Mouse (Mus musculus) heart, postnatal 0 days (tissue): Measurements from ENCODE around the gene Mecom. TPM values are rescaled to one million over a fixed set of nuclear protein-coding genes. Genes with fewer than 3 reads are reported as not detected.

Experiments used
- ATAC-seq: fragments of 200-750 bp; cut with Nextera tagmentation; 2 replicates; pipeline ENCODE4 v1.8.0; 2017; ENCODE audit warnings: low read depth, moderate number of reproducible peaks, moderate library complexity; ENCODE audit not compliant: insufficient read depth
- DNase-seq: peaks from one replicate; pipeline ENCODE4 v3.0.0-alpha.2; 2016; ENCODE audit warnings: low spot score
- H3K27ac ChIP-seq: fragments of 300-500 bp; sonication (generic); 2 replicates; pipeline ENCODE4 v1.5.1; 2014; ENCODE audit warnings: low read depth, mild to moderate bottlenecking
- H3K27me3 ChIP-seq: fragments of 300-500 bp; sonication (generic); 2 replicates; pipeline ENCODE4 v1.6.1; 2014; ENCODE audit warnings: low read length, mixed read lengths; ENCODE audit not compliant: control insufficient read depth, insufficient read depth
- H3K36me3 ChIP-seq: fragments of 300-500 bp; sonication (generic); replicated peaks from 2 replicates; pipeline ENCODE4 v1.6.1; 2014; ENCODE audit warnings: low read length, mixed read lengths; ENCODE audit not compliant: control insufficient read depth, insufficient read depth
- H3K4me1 ChIP-seq: fragments of 300-500 bp; sonication (generic); 2 replicates; pipeline ENCODE4 v1.6.1; 2014; ENCODE audit warnings: antibody characterized with exemption; ENCODE audit not compliant: control insufficient read depth, insufficient read depth
- H3K4me2 ChIP-seq: fragments of 300-500 bp; sonication (generic); 2 replicates; pipeline ENCODE4 v1.6.1; 2014; ENCODE audit warnings: low read depth, mild to moderate bottlenecking, low read length, moderate library complexity
- H3K4me3 ChIP-seq: fragments of 300-500 bp; sonication (generic); 2 replicates; pipeline ENCODE4 v1.5.1; 2014; ENCODE audit warnings: low read depth, low read length
- H3K9ac ChIP-seq: fragments of 300-500 bp; sonication (generic); replicated peaks from 2 replicates; pipeline ENCODE4 v1.6.1; 2014; ENCODE audit warnings: low read depth, low read length, mixed read lengths
- H3K9me3 ChIP-seq: fragments of 300-500 bp; sonication (generic); replicated peaks from 2 replicates; pipeline ENCODE4 v1.6.1; 2016; ENCODE audit warnings: low read length; ENCODE audit not compliant: control insufficient read depth
- CTCF ChIP-seq: IDR thresholded peaks from 2 replicates; pipeline ENCODE4 v1.5.1; 2016; ENCODE audit warnings: antibody characterized with exemption, control low read depth, low read depth
- EP300 ChIP-seq: IDR thresholded peaks from 2 replicates; pipeline ENCODE4 v1.6.1; 2016; ENCODE audit warnings: antibody characterized with exemption, low read depth
- WGBS: fragments of 180-500 bp; shearing (Covaris S2); extraction: QIAGEN DNeasy Blood & Tissue Kit; methylation state at CpG from one replicate; pipeline ENCODE4 v1.1.7; 2014; 5-methylcytosine and 5-hydroxymethylcytosine counted together
- polyA plus RNA-seq: library from polyadenylated mRNA; unstranded; fragments of >200 nt; fragmentation: Nextera tagmentation; extraction: Ambion mirVana; gene quantifications from 2 replicates; pipeline ENCODE4 v1.2.1, GENCODE M21; 2015
- total RNA-seq: library from RNA; depleted of rRNA; stranded (reverse); fragments of >200 nt; gene quantifications from 2 replicates; pipeline ENCODE4 v1.2.3, GENCODE M21; 2014; ENCODE audit warnings: low replicate concordance

Gene Mecom
- total and polyA plus RNA-seq, 2 experiments from 2014 or later = 8.5 to 18.9 TPM

DNA sequence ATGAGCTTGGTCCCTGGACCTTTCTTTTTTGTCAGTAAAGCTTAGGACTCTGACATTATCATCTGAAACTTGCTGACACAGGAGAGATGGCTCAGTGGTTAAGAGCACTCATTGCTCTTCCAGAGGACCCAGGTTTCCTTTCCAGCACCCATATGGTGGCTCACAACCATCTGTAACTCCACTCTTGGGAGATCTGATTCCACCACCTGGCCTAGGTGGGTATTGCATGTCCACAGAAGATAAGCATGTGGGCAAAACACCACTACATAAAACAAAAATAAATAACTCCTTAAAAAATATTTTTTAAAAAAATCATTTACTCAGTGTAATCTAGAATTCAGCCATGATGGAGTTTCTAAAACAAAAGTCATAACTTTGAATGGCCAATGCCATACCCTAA lies 338.7 kb downstream of the Mecom start:
- no peak overlapping the region for H3K4me2 ChIP-seq
- H3K9ac ChIP-seq = no peak overlapping the region
- peaks cover 7% of the 10 kb centered on the region; the same call in 1 of the 2 replicates for H3K4me1 ChIP-seq
- no peak for DNase-seq
- H3K9me3 ChIP-seq = no peaks in the 10 kb centered on the region
- no peak for ATAC-seq
- H3K36me3 ChIP-seq = no peaks in the 10 kb centered on the region
- TF ChIP-seq CTCF = no peak
- TF ChIP-seq EP300 = no peak
- no peak overlapping the region for H3K4me3 ChIP-seq
- no peaks in the 10 kb centered on the region for H3K27me3 ChIP-seq
- H3K27ac ChIP-seq = no peak overlapping the region

- ATAC-seq (no peak), DNase-seq (no peak)
- H3K9ac ChIP-seq = no peak overlapping the region
- H3K4me3 ChIP-seq = no peak overlapping the region
- 0 out of 2 replicates have a peak, but pooled peaks cover 3% of the 10 kb centered on the region for H3K4me1 ChIP-seq
- no peaks in the 10 kb centered on the region for H3K36me3 ChIP-seq
- no peaks in the 10 kb centered on the region for H3K27me3 ChIP-seq
- H3K27ac ChIP-seq = no peak overlapping the region
- no peak overlapping the region for H3K4me2 ChIP-seq
- no peak for TF ChIP-seq EP300
- TF ChIP-seq CTCF = no peak
- WGBS = 37% methylated on average over 8 of the region's 8 CpGs
- no peaks in the 10 kb centered on the region for H3K9me3 ChIP-seq
Observed at GRCm38 (mm10) chr3:30207886-30208285, 339.9 kb downstream of the Mecom start.

DNA sequence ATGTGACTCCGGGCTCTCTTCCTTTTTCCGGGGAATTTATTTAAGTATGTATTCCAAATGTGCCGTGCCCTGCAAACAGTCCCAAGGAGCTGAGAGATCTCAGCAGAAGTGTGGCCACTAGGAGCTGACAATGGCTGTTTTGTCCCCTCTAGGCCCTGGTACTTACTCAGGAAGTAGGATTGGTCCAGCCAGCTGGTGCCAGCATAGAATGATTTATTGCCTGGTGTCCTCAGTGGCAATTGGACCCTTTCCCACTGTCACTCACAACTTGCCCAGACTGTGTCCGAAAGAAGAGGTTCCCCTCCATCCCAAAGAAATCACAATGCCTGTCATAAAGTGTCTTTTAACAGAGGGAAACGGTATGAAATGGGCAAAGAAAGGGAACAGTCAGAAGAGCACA lies 340.4 kb downstream of the Mecom start:
- TF ChIP-seq EP300 (no peak), CTCF (no peak)
- H3K27me3 ChIP-seq = no peaks in the 10 kb centered on the region
- H3K4me3 ChIP-seq = no peak overlapping the region
- DNase-seq (no peak), ATAC-seq (no peak)
- 0 out of 2 replicates have a peak, but pooled peaks cover 3% of the 10 kb centered on the region for H3K4me1 ChIP-seq
- H3K9me3 ChIP-seq = no peaks in the 10 kb centered on the region
- no peak overlapping the region for H3K4me2 ChIP-seq
- WGBS = 51% methylated on average over 5 of the region's 5 CpGs
- no peak overlapping the region for H3K27ac ChIP-seq
- no peaks in the 10 kb centered on the region for H3K36me3 ChIP-seq
- no peak overlapping the region for H3K9ac ChIP-seq

GRCm38 (mm10) chr3:30206123-30206522 lies 341.7 kb downstream of the Mecom start:
- Histone ChIP-seq H3K9ac (no peak overlapping the region), H3K27ac (no peak overlapping the region), H3K4me1 (0 out of 2 replicates have a peak, but pooled peaks cover 3% of the 10 kb centered on the region), H3K27me3 (no peaks in the 10 kb centered on the region), H3K9me3 (no peaks in the 10 kb centered on the region), H3K4me3 (no peak overlapping the region), H3K36me3 (no peaks in the 10 kb centered on the region), H3K4me2 (no peak overlapping the region)
- no peak for DNase-seq
- no peak for ATAC-seq
- TF ChIP-seq CTCF (no peak), EP300 (no peak)
- WGBS = 78% methylated on average over 8 of the region's 8 CpGs

- Histone ChIP-seq H3K4me3 (no peak overlapping the region), H3K9ac (no peak overlapping the region), H3K4me2 (no peak overlapping the region), H3K9me3 (no peaks in the 10 kb centered on the region), H3K27me3 (no peaks in the 10 kb centered on the region), H3K27ac (no peak overlapping the region), H3K36me3 (no peaks in the 10 kb centered on the region), H3K4me1 (0 out of 2 replicates have a peak, but pooled peaks cover 3% of the 10 kb centered on the region)
- no peak for DNase-seq
- 68% methylated on average over 2 of the region's 2 CpGs for WGBS
- no peak for ATAC-seq
- no peak for TF ChIP-seq CTCF
- no peak for TF ChIP-seq EP300
Observed at GRCm38 (mm10) chr3:30203764-30204163, 344.0 kb downstream of the Mecom start.

DNA sequence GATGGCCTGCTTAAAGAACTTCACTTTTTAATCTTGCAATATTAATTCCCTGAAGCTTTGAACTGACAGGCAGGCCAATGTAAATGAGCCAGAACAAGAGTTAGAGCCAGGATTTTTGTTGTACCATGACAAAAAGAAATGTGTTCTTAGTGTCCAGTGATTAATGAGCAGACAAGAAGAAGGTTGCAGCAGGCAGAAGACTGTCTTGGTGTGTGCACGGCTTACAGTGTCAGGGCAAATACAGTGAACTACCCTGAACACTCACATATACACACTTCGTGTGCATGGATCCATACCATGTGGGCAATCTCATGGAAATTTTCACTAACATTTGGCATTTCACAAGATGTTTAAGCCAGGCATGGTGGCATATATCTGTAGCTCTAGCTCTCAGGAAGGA lies 349.0 kb downstream of the Mecom start:
- DNase-seq = no peak
- ATAC-seq = no peak
- 74% methylated on average over 2 of the region's 2 CpGs for WGBS
- Histone ChIP-seq H3K4me1 (no peaks in the 10 kb centered on the region), H3K27ac (no peak overlapping the region), H3K4me2 (no peak overlapping the region), H3K9ac (no peak overlapping the region), H3K27me3 (no peaks in the 10 kb centered on the region), H3K9me3 (no peaks in the 10 kb centered on the region), H3K36me3 (no peaks in the 10 kb centered on the region), H3K4me3 (no peak overlapping the region)
- TF ChIP-seq CTCF (no peak), EP300 (no peak)
